Mouse (Mus musculus) heart, postnatal 0 days (tissue): ENCODE measurements around the gene Wwp2. TPM values are rescaled to one million over a fixed set of nuclear protein-coding genes. Genes with fewer than 3 reads are reported as not detected.

ENCODE experiments used
- ATAC-seq: fragments of 200-750 bp; cut with Nextera tagmentation; 2 replicates; pipeline ENCODE4 v1.8.0; 2017; ENCODE audit warnings: low read depth, moderate number of reproducible peaks, moderate library complexity; ENCODE audit not compliant: insufficient read depth
- DNase-seq: peaks from one replicate; pipeline ENCODE4 v3.0.0-alpha.2; 2016; ENCODE audit warnings: low spot score
- H3K27ac ChIP-seq: fragments of 300-500 bp; sonication (generic); 2 replicates; pipeline ENCODE4 v1.5.1; 2014; ENCODE audit warnings: low read depth, mild to moderate bottlenecking
- H3K27me3 ChIP-seq: fragments of 300-500 bp; sonication (generic); 2 replicates; pipeline ENCODE4 v1.6.1; 2014; ENCODE audit warnings: low read length, mixed read lengths; ENCODE audit not compliant: control insufficient read depth, insufficient read depth
- H3K36me3 ChIP-seq: fragments of 300-500 bp; sonication (generic); replicated peaks from 2 replicates; pipeline ENCODE4 v1.6.1; 2014; ENCODE audit warnings: low read length, mixed read lengths; ENCODE audit not compliant: control insufficient read depth, insufficient read depth
- H3K4me1 ChIP-seq: fragments of 300-500 bp; sonication (generic); 2 replicates; pipeline ENCODE4 v1.6.1; 2014; ENCODE audit warnings: antibody characterized with exemption; ENCODE audit not compliant: control insufficient read depth, insufficient read depth
- H3K4me2 ChIP-seq: fragments of 300-500 bp; sonication (generic); 2 replicates; pipeline ENCODE4 v1.6.1; 2014; ENCODE audit warnings: low read depth, mild to moderate bottlenecking, low read length, moderate library complexity
- H3K4me3 ChIP-seq: fragments of 300-500 bp; sonication (generic); 2 replicates; pipeline ENCODE4 v1.5.1; 2014; ENCODE audit warnings: low read depth, low read length
- H3K9ac ChIP-seq: fragments of 300-500 bp; sonication (generic); replicated peaks from 2 replicates; pipeline ENCODE4 v1.6.1; 2014; ENCODE audit warnings: low read depth, low read length, mixed read lengths
- H3K9me3 ChIP-seq: fragments of 300-500 bp; sonication (generic); replicated peaks from 2 replicates; pipeline ENCODE4 v1.6.1; 2016; ENCODE audit warnings: low read length; ENCODE audit not compliant: control insufficient read depth
- CTCF ChIP-seq: IDR thresholded peaks from 2 replicates; pipeline ENCODE4 v1.5.1; 2016; ENCODE audit warnings: antibody characterized with exemption, control low read depth, low read depth
- EP300 ChIP-seq: IDR thresholded peaks from 2 replicates; pipeline ENCODE4 v1.6.1; 2016; ENCODE audit warnings: antibody characterized with exemption, low read depth
- WGBS: fragments of 180-500 bp; shearing (Covaris S2); extraction: QIAGEN DNeasy Blood & Tissue Kit; methylation state at CpG from one replicate; pipeline ENCODE4 v1.1.7; 2014; 5-methylcytosine and 5-hydroxymethylcytosine counted together
- polyA plus RNA-seq: library from polyadenylated mRNA; unstranded; fragments of >200 nt; fragmentation: Nextera tagmentation; extraction: Ambion mirVana; gene quantifications from 2 replicates; pipeline ENCODE4 v1.2.1, GENCODE M21; 2015
- total RNA-seq: library from RNA; depleted of rRNA; stranded (reverse); fragments of >200 nt; gene quantifications from 2 replicates; pipeline ENCODE4 v1.2.3, GENCODE M21; 2014; ENCODE audit warnings: low replicate concordance; rRNA removed

Gene Wwp2
- total RNA-seq (37.5 and 40.5 TPM in 2 replicates), polyA plus RNA-seq (18.4 and 20.4 TPM in 2 replicates)

GRCm38 (mm10) chr8:107435962-107436831 lies at the start of gene Wwp2:
Wwp2 (plus strand) TSS chr8:107436365.
- Histone ChIP-seq H3K9me3 (no peaks in the 10 kb centered on the region), H3K9ac (peak within 1 kb of the TSS; percentile 90), H3K4me2 (peak within 1 kb of the TSS; percentile 80), H3K4me1 (peaks cover 6% of the 10 kb centered on the region; the same call in 1 of the 2 replicates), H3K27ac (peak within 1 kb of the TSS; percentile 93), H3K36me3 (no peaks in the 10 kb centered on the region), H3K4me3 (peak within 1 kb of the TSS; percentile 97), H3K27me3 (no peaks in the 10 kb centered on the region)
- TF ChIP-seq CTCF (no peak), EP300 (no peak)
- DNase-seq (peak; percentile 53), ATAC-seq (peak; percentile 91)
- under 1% methylated on average over 63 of the region's 81 CpGs for WGBS

GRCm38 (mm10) chr8:107386642-107387041 lies 49.5 kb upstream of the Wwp2 start:
- no peak overlapping the region for H3K9ac ChIP-seq
- no peaks in the 10 kb centered on the region for H3K27me3 ChIP-seq
- H3K36me3 ChIP-seq, result no peaks in the 10 kb centered on the region
- H3K4me3 ChIP-seq, result no peak overlapping the region
- no peaks in the 10 kb centered on the region for H3K9me3 ChIP-seq
- H3K4me2 ChIP-seq, result peak overlapping the region; percentile 24; the same call in 1 of the 2 replicates
- WGBS, result 26% methylated on average over 3 of the region's 3 CpGs
- DNase-seq, result peak; percentile 86
- peak; percentile 63 for ATAC-seq
- H3K27ac ChIP-seq, result peak overlapping the region; percentile 95
- H3K4me1 ChIP-seq, result peaks cover 44% of the 10 kb centered on the region
- TF ChIP-seq CTCF (peak; percentile 72), EP300 (no peak)

GRCm38 (mm10) chr8:107387861-107388260 lies 48.3 kb upstream of the Wwp2 start:
- TF ChIP-seq EP300 (no peak), CTCF (peak; percentile 49)
- Histone ChIP-seq H3K4me3 (no peak overlapping the region), H3K9ac (no peak overlapping the region), H3K9me3 (no peaks in the 10 kb centered on the region), H3K4me1 (peaks cover 44% of the 10 kb centered on the region), H3K4me2 (no peak overlapping the region), H3K27ac (no peak overlapping the region), H3K36me3 (no peaks in the 10 kb centered on the region), H3K27me3 (no peaks in the 10 kb centered on the region)
- ATAC-seq (no peak), DNase-seq (peak; percentile 41)
- 61% methylated on average over 5 of the region's 5 CpGs for WGBS

GRCm38 (mm10) chr8:107389557-107389956 lies 46.6 kb upstream of the Wwp2 start:
- DNase-seq, result peak; percentile 81
- WGBS, result 27% methylated on average over 8 of the region's 8 CpGs

GRCm38 (mm10) chr8:107390476-107391135 lies 45.6 kb upstream of the Wwp2 start:
- Histone ChIP-seq H3K27ac (no peak overlapping the region), H3K9ac (no peak overlapping the region), H3K4me3 (no peak overlapping the region), H3K4me2 (no peak overlapping the region), H3K9me3 (no peaks in the 10 kb centered on the region), H3K4me1 (peaks cover 25% of the 10 kb centered on the region), H3K36me3 (no peaks in the 10 kb centered on the region), H3K27me3 (no peaks in the 10 kb centered on the region)
- no peak for TF ChIP-seq EP300
- no peak for TF ChIP-seq CTCF
- WGBS, result 91% methylated on average over 16 of the region's 16 CpGs
- ATAC-seq, result no peak
- no peak for DNase-seq

More at GRCm38 (mm10) chr8:107389557-107389956, 46.6 kb upstream of the Wwp2 start:
- H3K4me2 ChIP-seq, result no peak overlapping the region
- TF ChIP-seq EP300 (no peak), CTCF (no peak)
- no peaks in the 10 kb centered on the region for H3K9me3 ChIP-seq
- H3K9ac ChIP-seq, result no peak overlapping the region
- no peaks in the 10 kb centered on the region for H3K36me3 ChIP-seq
- no peak for ATAC-seq
- peaks cover 34% of the 10 kb centered on the region for H3K4me1 ChIP-seq
- H3K4me3 ChIP-seq, result no peak overlapping the region
- H3K27me3 ChIP-seq, result no peaks in the 10 kb centered on the region
- H3K27ac ChIP-seq, result no peak overlapping the region
